Mouse (Mus musculus) neural tube, embryonic 14.5 days (tissue): ENCODE measurements around the gene Stx1b. TPM values are rescaled to one million over a fixed set of nuclear protein-coding genes. Genes with fewer than 3 reads are reported as not detected.

Experiments
- ATAC-seq: fragments of 200-750 bp; cut with Nextera tagmentation; 2 replicates; pipeline ENCODE4 v1.8.0; 2017; ENCODE audit warnings: low read depth, mild to moderate bottlenecking, moderate TSS enrichment, moderate library complexity
- H3K27ac ChIP-seq: fragments of 300-500 bp; sonication (generic); 2 replicates; pipeline ENCODE4 v1.5.1; 2014; ENCODE audit warnings: low read depth, mild to moderate bottlenecking, control low read depth, low read length, moderate library complexity, mixed read lengths
- H3K27me3 ChIP-seq: fragments of 300-500 bp; sonication (generic); 2 replicates; pipeline ENCODE4 v1.6.1; 2014; ENCODE audit warnings: low read length; ENCODE audit not compliant: control insufficient read depth, insufficient read depth
- H3K36me3 ChIP-seq: fragments of 300-500 bp; sonication (generic); 2 replicates; pipeline ENCODE4 v1.6.1; 2014; ENCODE audit warnings: low read length, mixed read lengths; ENCODE audit not compliant: control insufficient read depth, insufficient read depth
- H3K4me1 ChIP-seq: fragments of 300-500 bp; sonication (generic); 2 replicates; pipeline ENCODE4 v1.6.1; 2014; ENCODE audit warnings: low read length; ENCODE audit not compliant: control insufficient read depth, insufficient read depth
- H3K4me2 ChIP-seq: fragments of 300-500 bp; sonication (generic); 2 replicates; pipeline ENCODE4 v1.6.1; 2014; ENCODE audit warnings: mild to moderate bottlenecking, low read depth, low read length, control low read depth
- H3K4me3 ChIP-seq: fragments of 300-500 bp; sonication (generic); 2 replicates; pipeline ENCODE4 v1.5.1; 2014; ENCODE audit warnings: low read depth, low read length, control low read depth, mixed read lengths
- H3K9ac ChIP-seq: fragments of 300-500 bp; sonication (generic); replicated peaks from 2 replicates; pipeline ENCODE4 v1.6.1; 2014; ENCODE audit warnings: low read depth, mild to moderate bottlenecking, control low read depth, low read length, mixed read lengths
- H3K9me3 ChIP-seq: fragments of 300-500 bp; sonication (generic); 2 replicates; pipeline ENCODE4 v1.6.1; 2016; ENCODE audit warnings: low read length; ENCODE audit not compliant: control insufficient read depth
- WGBS: fragments of 180-500 bp; shearing (Covaris S2); extraction: QIAGEN DNeasy Blood & Tissue Kit; methylation state at CpG from one replicate; pipeline ENCODE4 v1.1.7; 2014; 5-methylcytosine and 5-hydroxymethylcytosine counted together
- polyA plus RNA-seq: library from polyadenylated mRNA; unstranded; fragments of >200 nt; fragmentation: Nextera tagmentation; extraction: Ambion mirVana; gene quantifications from 2 replicates; pipeline ENCODE4 v1.2.1, GENCODE M21; 2014

Stx1b gene
- polyA plus RNA-seq, 1 experiment from 2014 or later = 66.9 TPM

GRCm38 (mm10) chr7:127822494-127822893 is 1.9 kb downstream of the Stx1b start:
- Histone ChIP-seq H3K9me3 (no peaks in the 10 kb centered on the region), H3K4me2 (no peak overlapping the region), H3K27me3 (no peaks in the 10 kb centered on the region), H3K36me3 (no peaks in the 10 kb centered on the region), H3K27ac (no peak overlapping the region), H3K9ac (no peak overlapping the region), H3K4me3 (no peak overlapping the region), H3K4me1 (peaks cover 14% of the 10 kb centered on the region)
- WGBS = 89% methylated on average over 3 of the region's 3 CpGs
- ATAC-seq = no peak

- no peak overlapping the region for H3K4me2 ChIP-seq
- H3K9me3 ChIP-seq = no peaks in the 10 kb centered on the region
- no peak for ATAC-seq
- peaks cover 14% of the 10 kb centered on the region for H3K4me1 ChIP-seq
- no peak overlapping the region for H3K4me3 ChIP-seq
- H3K36me3 ChIP-seq = no peaks in the 10 kb centered on the region
- H3K9ac ChIP-seq = no peak overlapping the region
- no peaks in the 10 kb centered on the region for H3K27me3 ChIP-seq
- 75% methylated on average over 13 of the region's 13 CpGs for WGBS
- H3K27ac ChIP-seq = no peak overlapping the region
Measured at GRCm38 (mm10) chr7:127820836-127821509, 3.4 kb downstream of the Stx1b start.

GRCm38 (mm10) chr7:127817776-127818175 is 6.6 kb downstream of the Stx1b start:
- Histone ChIP-seq H3K9me3 (no peaks in the 10 kb centered on the region), H3K9ac (no peak overlapping the region), H3K4me2 (no peak overlapping the region), H3K27me3 (no peaks in the 10 kb centered on the region), H3K27ac (no peak overlapping the region), H3K4me1 (peaks cover under 1% of the 10 kb centered on the region), H3K4me3 (no peak overlapping the region), H3K36me3 (peaks cover 15% of the 10 kb centered on the region)
- 94% methylated on average over 5 of the region's 5 CpGs for WGBS
- ATAC-seq = no peak

GRCm38 (mm10) chr7:127817053-127817452 is 7.3 kb downstream of the Stx1b start:
- no peaks in the 10 kb centered on the region for H3K27me3 ChIP-seq
- no peaks in the 10 kb centered on the region for H3K4me1 ChIP-seq
- H3K27ac ChIP-seq = no peak overlapping the region
- no peak overlapping the region for H3K4me3 ChIP-seq
- no peak overlapping the region for H3K4me2 ChIP-seq
- H3K9ac ChIP-seq = no peak overlapping the region
- H3K36me3 ChIP-seq = peaks cover 15% of the 10 kb centered on the region
- no peaks in the 10 kb centered on the region for H3K9me3 ChIP-seq
- ATAC-seq = no peak
- WGBS = 83% methylated on average over 7 of the region's 7 CpGs

- no peak overlapping the region for H3K4me2 ChIP-seq
- H3K9me3 ChIP-seq = no peaks in the 10 kb centered on the region
- H3K36me3 ChIP-seq = peaks cover 15% of the 10 kb centered on the region
- no peaks in the 10 kb centered on the region for H3K4me1 ChIP-seq
- no peaks in the 10 kb centered on the region for H3K27me3 ChIP-seq
- no peak overlapping the region for H3K9ac ChIP-seq
- no peak overlapping the region for H3K27ac ChIP-seq
- 70% methylated on average over 15 of the region's 15 CpGs for WGBS
- no peak for ATAC-seq
- no peak overlapping the region for H3K4me3 ChIP-seq
Measured at GRCm38 (mm10) chr7:127815954-127816821, 8.2 kb downstream of the Stx1b start.

- no peak for ATAC-seq
- Histone ChIP-seq H3K4me3 (no peak overlapping the region), H3K36me3 (peaks cover 15% of the 10 kb centered on the region), H3K9ac (no peak overlapping the region), H3K4me1 (no peaks in the 10 kb centered on the region), H3K27me3 (no peaks in the 10 kb centered on the region), H3K4me2 (no peak overlapping the region), H3K9me3 (no peaks in the 10 kb centered on the region), H3K27ac (no peak overlapping the region)
- WGBS = 92% methylated on average over 15 of the region's 15 CpGs
Measured at GRCm38 (mm10) chr7:127815116-127815665, 9.2 kb downstream of the Stx1b start.

GRCm38 (mm10) chr7:127814241-127814921 is 10.0 kb downstream of the Stx1b start:
- Histone ChIP-seq H3K9me3 (no peaks in the 10 kb centered on the region), H3K4me1 (no peaks in the 10 kb centered on the region), H3K9ac (no peak overlapping the region), H3K36me3 (peaks cover 15% of the 10 kb centered on the region), H3K4me2 (no peak overlapping the region), H3K4me3 (no peak overlapping the region), H3K27me3 (no peaks in the 10 kb centered on the region), H3K27ac (no peak overlapping the region)
- no peak for ATAC-seq
- WGBS = 84% methylated on average over 19 of the region's 19 CpGs

- Histone ChIP-seq H3K4me2 (no peak overlapping the region), H3K36me3 (peaks cover 15% of the 10 kb centered on the region)
- WGBS = 82% methylated on average over 4 of the region's 4 CpGs
Measured at GRCm38 (mm10) chr7:127813821-127814220, 10.5 kb downstream of the Stx1b start.

More at GRCm38 (mm10) chr7:127813821-127814220, 10.5 kb downstream of the Stx1b start:
- Histone ChIP-seq H3K4me1 (no peaks in the 10 kb centered on the region), H3K9ac (no peak overlapping the region), H3K4me3 (no peak overlapping the region), H3K27ac (no peak overlapping the region), H3K27me3 (no peaks in the 10 kb centered on the region), H3K9me3 (no peaks in the 10 kb centered on the region)
- ATAC-seq = no peak
